In genomic region chr3:92907571-92907970, GRCm38 (mm10) we compare ENCODE assay signal across 10 mouse cellular contexts. TPM values are rescaled to one million over a fixed set of nuclear protein-coding genes. Genes with fewer than 3 reads are reported as not detected.
A peak's percentile ranks its signal among the peaks of the same experiment; 100 is the strongest.
DNase-seq lines count a peak whose midpoint lies in the region; ATAC-seq and TF ChIP-seq lines count a peak whose summit lies in the region.
"Had no signal": no experiment of that assay in that cellular context is flagged by ENCODE, and none has a peak within 500 bp of the region (broad histone marks: within the 10 kb centered on the region; RNA-seq: fewer than 3 reads in every experiment).

No protein-coding gene starts in this region.

- no peak overlapping the region for H3K9ac ChIP-seq in heart, postnatal 0 days (replicated peaks; ENCODE audit: low read depth, low read length)
- no peak overlapping the region for H3K9ac ChIP-seq in neural tube, embryonic 15.5 days (replicated peaks)

- no peaks in the 10 kb centered on the region for H3K9me3 ChIP-seq in heart, postnatal 0 days (replicated peaks; ENCODE audit: control insufficient read depth, low read length)
- H3K9me3 ChIP-seq in neural tube, embryonic 15.5 days (replicated peaks) = no peaks in the 10 kb centered on the region

- intact Hi-C loops in heart, postnatal 25 days (cut with DNase I) = loop anchor here (10.0 kb wide), 1 partner anchor 117 kb away; no protein-coding TSS in a partner anchor

- H3K27ac ChIP-seq in heart, postnatal 0 days (ENCODE audit: low read depth) = no peak overlapping the region
- H3K27ac ChIP-seq in neural tube, embryonic 15.5 days (replicated peaks) = no peak overlapping the region

- DNase-seq in heart, postnatal 0 days (ENCODE audit: low spot score) = no peak
- DNase-seq in heart, postnatal 25 days (ENCODE audit: low spot score) = no peak
- DNase-seq in right cerebral cortex, adult 18-20 months = peak; percentile 2
- no peak for DNase-seq in right cerebral cortex, postnatal 36 days (ENCODE audit: low spot score in 2 of 2)
- DNase-seq in fibroblast of lung, adult 2 months (ENCODE audit: low read depth) = peak; percentile 3
- DNase-seq in B cell, adult 2 months = no peak

- no peak for TF ChIP-seq EP300 in heart, postnatal 0 days (IDR thresholded peaks at IDR 0.05; ENCODE audit: low read depth)

- H3K36me3 ChIP-seq in heart, postnatal 0 days (replicated peaks; ENCODE audit: control insufficient read depth, insufficient read depth, low read length) = no peaks in the 10 kb centered on the region
- H3K36me3 ChIP-seq in neural tube, embryonic 15.5 days = no peaks in the 10 kb centered on the region

- ATAC-seq in heart, postnatal 0 days (ENCODE audit: insufficient read depth, low read depth) = no peak
- peak; percentile 74; the same call in 1 of the 2 replicates for ATAC-seq in neural tube, embryonic 15.5 days (ENCODE audit: low FRiP score)
- no peak for ATAC-seq in erythroblast, adult 5-6 weeks (replicated peaks; ENCODE audit: low FRiP score, poor library complexity, severe bottlenecking)

- WGBS in heart, postnatal 0 days = 22% methylated on average over 4 of the region's 4 CpGs
- WGBS in neural tube, embryonic 15.5 days = 23% methylated on average over 4 of the region's 4 CpGs

- no peaks in the 10 kb centered on the region for H3K27me3 ChIP-seq in heart, postnatal 0 days (ENCODE audit: control insufficient read depth, insufficient read depth, low read length)
- H3K27me3 ChIP-seq in neural tube, embryonic 15.5 days (replicated peaks) = no peaks in the 10 kb centered on the region

- no peak overlapping the region for H3K4me3 ChIP-seq in heart, postnatal 0 days (ENCODE audit: low read depth, low read length)
- H3K4me3 ChIP-seq in neural tube, embryonic 15.5 days (replicated peaks) = no peak overlapping the region

- H3K4me1 ChIP-seq in heart, postnatal 0 days (ENCODE audit: control insufficient read depth, insufficient read depth) = no peaks in the 10 kb centered on the region
- no peaks in the 10 kb centered on the region for H3K4me1 ChIP-seq in neural tube, embryonic 15.5 days

- no peak overlapping the region for H3K4me2 ChIP-seq in heart, postnatal 0 days (ENCODE audit: low read depth, low read length)
- no peak overlapping the region for H3K4me2 ChIP-seq in neural tube, embryonic 15.5 days

- TF ChIP-seq CTCF in heart, postnatal 0 days (IDR thresholded peaks at IDR 0.05; ENCODE audit: low read depth) = peak; percentile 58

RNA-seq across cellular contexts. Expression of gene Lce3a, which starts 18.5 kb away (rescaled TPM):
- total RNA-seq in heart, postnatal 0 days (2014; rRNA removed; ENCODE audit: low replicate concordance) = not detected in 2 replicates
- polyA plus RNA-seq in heart, postnatal 0 days (2015; fragmentation: Nextera tagmentation; extraction: Ambion mirVana) = not detected in 2 replicates
- total RNA-seq in heart, postnatal 25 days (2021) = not detected
- not detected in 2 replicates for polyA plus RNA-seq in neural tube, embryonic 15.5 days (2015; fragmentation: Nextera tagmentation; extraction: Ambion mirVana)
- not detected in 2 replicates for total RNA-seq in erythroblast, adult 5-6 weeks (2015; ENCODE audit: low replicate concordance)
- not detected in 2 replicates for total RNA-seq in erythroblast, adult 5-6 weeks (2017; ENCODE audit: low replicate concordance)
- total RNA-seq: adrenal gland, adult 18-20 months; hematopoietic stem cell, adult 5-6 weeks had no signal

RNA-seq across cellular contexts. Expression of gene Lce3b, which starts 25.2 kb away (rescaled TPM):
- total RNA-seq in heart, postnatal 0 days (2014; rRNA removed; ENCODE audit: low replicate concordance) = not detected in 2 replicates
- not detected in 2 replicates for polyA plus RNA-seq in heart, postnatal 0 days (2015; fragmentation: Nextera tagmentation; extraction: Ambion mirVana)
- not detected for total RNA-seq in heart, postnatal 25 days (2021)
- not detected in 2 replicates for polyA plus RNA-seq in neural tube, embryonic 15.5 days (2015; fragmentation: Nextera tagmentation; extraction: Ambion mirVana)
- total RNA-seq in erythroblast, adult 5-6 weeks (2015; ENCODE audit: low replicate concordance) = not detected in 2 replicates
- not detected in 2 replicates for total RNA-seq in erythroblast, adult 5-6 weeks (2017; ENCODE audit: low replicate concordance)
- total RNA-seq: adrenal gland, adult 18-20 months; hematopoietic stem cell, adult 5-6 weeks had no signal

RNA-seq across cellular contexts. Expression of gene Lce3c, which starts 36.7 kb away (rescaled TPM):
- total RNA-seq in heart, postnatal 0 days (2014; rRNA removed; ENCODE audit: low replicate concordance) = not detected in 2 replicates
- polyA plus RNA-seq in heart, postnatal 0 days (2015; fragmentation: Nextera tagmentation; extraction: Ambion mirVana) = not detected in 2 replicates
- not detected for total RNA-seq in heart, postnatal 25 days (2021)
- not detected in 2 replicates for polyA plus RNA-seq in neural tube, embryonic 15.5 days (2015; fragmentation: Nextera tagmentation; extraction: Ambion mirVana)
- not detected in 2 replicates for total RNA-seq in erythroblast, adult 5-6 weeks (2015; ENCODE audit: low replicate concordance)
- not detected in 2 replicates for total RNA-seq in erythroblast, adult 5-6 weeks (2017; ENCODE audit: low replicate concordance)
- total RNA-seq: adrenal gland, adult 18-20 months; hematopoietic stem cell, adult 5-6 weeks had no signal

RNA-seq across cellular contexts. Expression of gene 2310050C09Rik, which starts 37.6 kb away (rescaled TPM):
- total RNA-seq in heart, postnatal 0 days (2014; rRNA removed; ENCODE audit: low replicate concordance) = not detected in 2 replicates
- polyA plus RNA-seq in heart, postnatal 0 days (2015; fragmentation: Nextera tagmentation; extraction: Ambion mirVana) = not detected in 2 replicates
- not detected for total RNA-seq in heart, postnatal 25 days (2021)
- not detected in 2 replicates for polyA plus RNA-seq in neural tube, embryonic 15.5 days (2015; fragmentation: Nextera tagmentation; extraction: Ambion mirVana)
- total RNA-seq in erythroblast, adult 5-6 weeks (2015; ENCODE audit: low replicate concordance) = not detected in 2 replicates
- total RNA-seq in erythroblast, adult 5-6 weeks (2017; ENCODE audit: low replicate concordance) = not detected in 2 replicates
- total RNA-seq: adrenal gland, adult 18-20 months; hematopoietic stem cell, adult 5-6 weeks had no signal

RNA-seq across cellular contexts. Expression of gene Lce3d, which starts 49.6 kb away (rescaled TPM):
- not detected in 2 replicates for total RNA-seq in heart, postnatal 0 days (2014; rRNA removed; ENCODE audit: low replicate concordance)
- polyA plus RNA-seq in heart, postnatal 0 days (2015; fragmentation: Nextera tagmentation; extraction: Ambion mirVana) = not detected in 2 replicates
- total RNA-seq in heart, postnatal 25 days (2021) = not detected
- not detected in 2 replicates for polyA plus RNA-seq in neural tube, embryonic 15.5 days (2015; fragmentation: Nextera tagmentation; extraction: Ambion mirVana)
- not detected in 2 replicates for total RNA-seq in erythroblast, adult 5-6 weeks (2015; ENCODE audit: low replicate concordance)
- total RNA-seq in erythroblast, adult 5-6 weeks (2017; ENCODE audit: low replicate concordance) = not detected in 2 replicates
- total RNA-seq: adrenal gland, adult 18-20 months; hematopoietic stem cell, adult 5-6 weeks had no signal

Comparison
In these comparisons a context has a peak if more than half of its experiments do, and no peak if none do; other contexts are left out.
1. DNase-seq: peak in right cerebral cortex, adult 18-20 months (single experiment) and fibroblast of lung, adult 2 months (single experiment); none in heart, postnatal 0 days (single experiment), heart, postnatal 25 days (single experiment), right cerebral cortex, postnatal 36 days (0 of 2) and B cell, adult 2 months (0 of 2).